Mouse (Mus musculus): ENCODE data around the gene Rad54l2. TPM values are rescaled to one million over a fixed set of nuclear protein-coding genes. Genes with fewer than 3 reads are reported as not detected.

Rad54l2 gene
- polyA plus RNA-seq (2016; fragmentation: Nextera tagmentation; extraction: Ambion mirVana), result 9.7 and 11.3 TPM in 2 replicates

- Histone ChIP-seq H3K27me3 (no peaks in the 10 kb centered on the region), H3K4me2 (replicated peaks) (peak within 1 kb of the TSS; percentile 88), H3K4me3 (peak within 1 kb of the TSS; percentile 100), H3K36me3 (no peaks in the 10 kb centered on the region), H3K9me3 (no peaks in the 10 kb centered on the region), H3K27ac (peak within 1 kb of the TSS; percentile 91), H3K9ac (peak within 1 kb of the TSS; percentile 98), H3K4me1 (peaks cover 9% of the 10 kb centered on the region)
- WGBS, result under 1% methylated on average over 47 of the region's 49 CpGs
- peak; percentile 93 for ATAC-seq (ENCODE audit: insufficient number of reproducible peaks, insufficient read depth, low FRiP score, low TSS enrichment)
Observed at GRCm38 (mm10) chr9:106788812-106789321, at the start of gene Rad54l2. Gene Rad54l2 (minus strand): TSS chr9:106789194.

GRCm38 (mm10) chr9:106822381-106823104, 33.5 kb upstream of the Rad54l2 start:
- H3K4me2 ChIP-seq (replicated peaks), result peak overlapping the region; percentile 47
- peak overlapping the region; percentile 92 for H3K9ac ChIP-seq
- no peaks in the 10 kb centered on the region for H3K27me3 ChIP-seq
- peak overlapping the region; percentile 90 for H3K27ac ChIP-seq
- ATAC-seq (ENCODE audit: insufficient number of reproducible peaks, insufficient read depth, low FRiP score, low TSS enrichment), result peak; percentile 80
- H3K36me3 ChIP-seq, result no peaks in the 10 kb centered on the region
- peaks cover 3% of the 10 kb centered on the region; the same call in 1 of the 2 replicates for H3K4me1 ChIP-seq
- H3K9me3 ChIP-seq, result no peaks in the 10 kb centered on the region
- WGBS, result 3% methylated on average over 32 of the region's 32 CpGs
- peak overlapping the region; percentile 86 for H3K4me3 ChIP-seq

GRCm38 (mm10) chr9:106821618-106822380, 32.8 kb upstream of the Rad54l2 start, which contains the start of gene Dcaf1:
Gene Dcaf1 (plus strand): TSS chr9:106821874.
- ATAC-seq (ENCODE audit: insufficient number of reproducible peaks, insufficient read depth, low FRiP score, low TSS enrichment), result peak; percentile 97
- no peaks in the 10 kb centered on the region for H3K9me3 ChIP-seq
- H3K4me1 ChIP-seq, result peaks cover 3% of the 10 kb centered on the region; the same call in 1 of the 2 replicates
- peak within 1 kb of the TSS; percentile 90 for H3K27ac ChIP-seq
- no peaks in the 10 kb centered on the region for H3K27me3 ChIP-seq
- no peaks in the 10 kb centered on the region for H3K36me3 ChIP-seq
- H3K4me2 ChIP-seq (replicated peaks), result peak within 1 kb of the TSS; percentile 47
- WGBS, result 1% methylated on average over 58 of the region's 71 CpGs
- peak within 1 kb of the TSS; percentile 86 for H3K4me3 ChIP-seq
- peak within 1 kb of the TSS; percentile 92 for H3K9ac ChIP-seq

GRCm38 (mm10) chr9:106821050-106821617, 32.1 kb upstream of the Rad54l2 start:
- WGBS, result 52% methylated on average over 15 of the region's 15 CpGs
- H3K4me3 ChIP-seq, result peak overlapping the region; percentile 86
- H3K9ac ChIP-seq, result no peak overlapping the region
- no peak for ATAC-seq (ENCODE audit: insufficient number of reproducible peaks, insufficient read depth, low FRiP score, low TSS enrichment)
- no peaks in the 10 kb centered on the region for H3K27me3 ChIP-seq
- peaks cover 3% of the 10 kb centered on the region; the same call in 1 of the 2 replicates for H3K4me1 ChIP-seq
- 0 out of 2 replicates have a peak overlapping the region, but pooled peaks have one; percentile 41 for H3K27ac ChIP-seq
- no peaks in the 10 kb centered on the region for H3K9me3 ChIP-seq
- no peaks in the 10 kb centered on the region for H3K36me3 ChIP-seq
- peak overlapping the region; percentile 47 for H3K4me2 ChIP-seq (replicated peaks)

GRCm38 (mm10) chr9:106819201-106819600, 30.2 kb upstream of the Rad54l2 start:
- Histone ChIP-seq H3K27me3 (no peaks in the 10 kb centered on the region), H3K4me3 (no peak overlapping the region), H3K36me3 (no peaks in the 10 kb centered on the region), H3K9me3 (no peaks in the 10 kb centered on the region), H3K27ac (no peak overlapping the region), H3K9ac (no peak overlapping the region), H3K4me2 (replicated peaks) (no peak overlapping the region), H3K4me1 (peaks cover 3% of the 10 kb centered on the region; the same call in 1 of the 2 replicates)
- ATAC-seq (ENCODE audit: insufficient number of reproducible peaks, insufficient read depth, low FRiP score, low TSS enrichment), result no peak
- 83% methylated on average over 1 of the region's 1 CpGs for WGBS

- Histone ChIP-seq H3K36me3 (no peaks in the 10 kb centered on the region), H3K4me2 (replicated peaks) (no peak overlapping the region), H3K27me3 (no peaks in the 10 kb centered on the region), H3K4me3 (no peak overlapping the region), H3K9me3 (no peaks in the 10 kb centered on the region), H3K27ac (no peak overlapping the region), H3K9ac (no peak overlapping the region), H3K4me1 (peaks cover 2% of the 10 kb centered on the region; the same call in 1 of the 2 replicates)
- ATAC-seq (ENCODE audit: insufficient number of reproducible peaks, insufficient read depth, low FRiP score, low TSS enrichment), result no peak
- WGBS, result 76% methylated on average over 6 of the region's 6 CpGs
Observed at GRCm38 (mm10) chr9:106818191-106818590, 29.2 kb upstream of the Rad54l2 start.

GRCm38 (mm10) chr9:106806503-106806902, 17.5 kb upstream of the Rad54l2 start:
- no peak overlapping the region for H3K27ac ChIP-seq
- no peak overlapping the region for H3K4me3 ChIP-seq
- no peaks in the 10 kb centered on the region for H3K4me1 ChIP-seq
- no peak overlapping the region for H3K9ac ChIP-seq
- no peak for ATAC-seq (ENCODE audit: insufficient number of reproducible peaks, insufficient read depth, low FRiP score, low TSS enrichment)
- WGBS, result 69% methylated on average over 4 of the region's 4 CpGs
- H3K27me3 ChIP-seq, result no peaks in the 10 kb centered on the region
- H3K36me3 ChIP-seq, result no peaks in the 10 kb centered on the region
- no peaks in the 10 kb centered on the region; the same call in 1 of the 2 replicates for H3K9me3 ChIP-seq
- no peak overlapping the region for H3K4me2 ChIP-seq (replicated peaks)

GRCm38 (mm10) chr9:106790831-106791230, 1.8 kb upstream of the Rad54l2 start:
- H3K4me1 ChIP-seq, result peaks cover 9% of the 10 kb centered on the region
- no peak overlapping the region for H3K4me2 ChIP-seq (replicated peaks)
- 71% methylated on average over 6 of the region's 6 CpGs for WGBS
- no peak overlapping the region for H3K27ac ChIP-seq
- no peaks in the 10 kb centered on the region for H3K36me3 ChIP-seq
- no peaks in the 10 kb centered on the region for H3K9me3 ChIP-seq
- ATAC-seq (ENCODE audit: insufficient number of reproducible peaks, insufficient read depth, low FRiP score, low TSS enrichment), result no peak
- no peak overlapping the region for H3K9ac ChIP-seq
- no peak overlapping the region for H3K4me3 ChIP-seq
- H3K27me3 ChIP-seq, result no peaks in the 10 kb centered on the region

GRCm38 (mm10) chr9:106789363-106789762, 369 bp upstream of the Rad54l2 start:
- 15% methylated on average over 10 of the region's 10 CpGs for WGBS
- Histone ChIP-seq H3K27ac (no peak overlapping the region; the same call in 1 of the 2 replicates), H3K4me1 (peaks cover 9% of the 10 kb centered on the region), H3K36me3 (no peaks in the 10 kb centered on the region), H3K9me3 (no peaks in the 10 kb centered on the region), H3K4me2 (replicated peaks) (peak overlapping the region; percentile 88), H3K27me3 (no peaks in the 10 kb centered on the region), H3K4me3 (peak overlapping the region; percentile 100), H3K9ac (peak overlapping the region; percentile 98; the same call in 1 of the 2 replicates)
- ATAC-seq (ENCODE audit: insufficient number of reproducible peaks, insufficient read depth, low FRiP score, low TSS enrichment), result peak; percentile 8; the same call in 1 of the 2 replicates

GRCm38 (mm10) chr9:106787979-106788811, 799 bp downstream of the Rad54l2 start:
- peak overlapping the region; percentile 98 for H3K9ac ChIP-seq
- WGBS, result 6% methylated on average over 23 of the region's 23 CpGs
- H3K4me2 ChIP-seq (replicated peaks), result peak overlapping the region; percentile 88
- H3K4me3 ChIP-seq, result peak overlapping the region; percentile 100
- peaks cover 9% of the 10 kb centered on the region for H3K4me1 ChIP-seq
- H3K27me3 ChIP-seq, result no peaks in the 10 kb centered on the region
- no peaks in the 10 kb centered on the region for H3K9me3 ChIP-seq
- no peaks in the 10 kb centered on the region for H3K36me3 ChIP-seq
- peak overlapping the region; percentile 91 for H3K27ac ChIP-seq
- no peak for ATAC-seq (ENCODE audit: insufficient number of reproducible peaks, insufficient read depth, low FRiP score, low TSS enrichment)

Measured in embryonic facial prominence, embryonic 12.5 days (tissue).